Mouse (Mus musculus) R1 (cell line): ENCODE results near the gene Vmn2r86.
A peak's percentile ranks its signal among the peaks of the same experiment; 100 is the strongest.
"Not testable (repeated sequence)": the region's sequence is repeated elsewhere in the genome, so short reads cannot be mapped to it uniquely, and the experiment has no call there.

ENCODE experiments used
- DNase-seq: peaks from one replicate; pipeline ENCODE4 v3.0.0-alpha.2; 2018; ENCODE audit warnings: low read depth, low spot score

Gene Vmn2r86

DNA sequence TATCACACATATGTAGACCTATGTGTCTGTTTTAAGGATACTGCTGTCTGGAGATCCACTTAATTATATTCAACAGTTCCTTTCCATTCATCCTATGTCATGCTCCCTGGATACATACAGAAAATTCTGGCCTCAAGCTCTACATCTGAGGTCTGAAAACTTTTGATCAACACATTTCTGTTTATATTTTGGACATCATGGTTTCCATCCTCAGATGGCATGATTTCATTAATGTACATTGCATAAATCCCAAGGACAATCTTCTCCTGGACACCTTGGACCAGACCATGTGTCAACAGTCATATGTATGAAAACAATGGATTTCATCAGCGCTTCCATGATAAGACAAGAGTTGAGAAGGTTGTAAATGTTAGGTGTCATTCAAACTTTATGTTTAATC lies at the start of gene Vmn2r86:
Gene Vmn2r86 (minus strand): TSS at position 101 of the 400 bp plus-strand sequence.
- not testable (repeated sequence) for DNase-seq

DNA sequence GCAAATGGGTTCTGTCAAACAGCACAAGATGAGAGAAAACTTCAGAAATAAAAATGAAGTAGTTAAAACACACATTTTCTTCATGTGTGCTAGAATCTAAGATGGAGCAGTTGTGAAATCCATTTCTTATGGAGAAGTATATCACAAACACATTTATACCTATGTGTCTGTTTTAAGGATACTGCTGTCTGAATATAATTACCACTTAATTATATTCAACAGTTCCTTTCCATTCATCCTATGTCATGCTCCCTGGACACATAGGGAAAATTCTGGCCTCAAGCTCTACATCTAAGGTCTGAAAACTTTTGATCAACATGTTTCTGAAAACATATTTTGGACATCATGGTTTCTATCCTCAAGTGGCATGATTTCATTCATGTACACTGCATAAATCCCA lies 41.4 kb upstream of the Vmn2r86 start, which contains the start of gene Vmn2r87:
Gene Vmn2r87 (minus strand): TSS at position 101 of the 400 bp plus-strand sequence.
- no peak for DNase-seq

DNA sequence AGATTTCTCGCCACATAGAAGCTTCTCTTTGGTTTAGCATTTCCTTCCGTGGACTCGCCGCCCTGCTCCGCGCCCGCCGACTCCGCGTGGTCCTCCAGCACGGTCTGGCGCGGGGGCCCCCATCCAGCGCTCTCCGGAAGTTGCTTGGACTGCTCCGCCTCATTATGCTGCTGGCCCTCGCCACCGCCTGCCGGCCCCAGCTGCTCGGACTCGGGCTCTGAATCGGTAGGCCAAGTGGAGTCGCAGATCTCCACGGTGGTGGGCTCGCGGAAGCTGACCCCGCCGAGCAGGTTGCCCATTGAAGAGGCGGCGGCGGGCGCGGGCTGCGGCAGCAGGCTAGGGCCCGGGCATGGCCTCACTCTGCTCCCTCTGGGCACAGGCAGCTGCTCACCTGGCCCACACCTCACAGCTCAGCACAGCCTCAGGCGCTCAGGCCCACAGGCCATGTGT lies 14.5 kb upstream of the Vmn2r86 start:
- peak; percentile 60 for DNase-seq

DNA sequence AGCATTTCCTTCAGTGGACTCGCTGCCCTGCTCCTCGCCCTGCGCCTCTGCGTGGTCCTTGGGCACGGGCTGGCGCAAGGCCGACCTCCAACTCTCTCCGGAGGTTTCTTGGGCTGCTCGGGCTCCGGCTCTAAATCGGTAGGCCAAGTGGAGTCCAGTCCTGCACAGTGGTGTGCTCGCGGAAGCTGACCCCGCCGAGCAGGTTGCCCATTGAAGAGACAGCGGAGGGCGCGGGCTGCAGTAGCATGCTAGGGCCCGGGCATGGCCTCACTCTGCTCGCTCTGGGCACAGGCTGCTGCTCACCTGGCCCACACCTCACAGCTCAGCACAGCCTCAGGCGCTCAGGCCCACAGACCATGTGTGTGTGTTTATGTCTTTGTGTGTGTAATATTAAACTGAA lies 11.1 kb downstream of the Vmn2r86 start:
- DNase-seq: no peak

DNA sequence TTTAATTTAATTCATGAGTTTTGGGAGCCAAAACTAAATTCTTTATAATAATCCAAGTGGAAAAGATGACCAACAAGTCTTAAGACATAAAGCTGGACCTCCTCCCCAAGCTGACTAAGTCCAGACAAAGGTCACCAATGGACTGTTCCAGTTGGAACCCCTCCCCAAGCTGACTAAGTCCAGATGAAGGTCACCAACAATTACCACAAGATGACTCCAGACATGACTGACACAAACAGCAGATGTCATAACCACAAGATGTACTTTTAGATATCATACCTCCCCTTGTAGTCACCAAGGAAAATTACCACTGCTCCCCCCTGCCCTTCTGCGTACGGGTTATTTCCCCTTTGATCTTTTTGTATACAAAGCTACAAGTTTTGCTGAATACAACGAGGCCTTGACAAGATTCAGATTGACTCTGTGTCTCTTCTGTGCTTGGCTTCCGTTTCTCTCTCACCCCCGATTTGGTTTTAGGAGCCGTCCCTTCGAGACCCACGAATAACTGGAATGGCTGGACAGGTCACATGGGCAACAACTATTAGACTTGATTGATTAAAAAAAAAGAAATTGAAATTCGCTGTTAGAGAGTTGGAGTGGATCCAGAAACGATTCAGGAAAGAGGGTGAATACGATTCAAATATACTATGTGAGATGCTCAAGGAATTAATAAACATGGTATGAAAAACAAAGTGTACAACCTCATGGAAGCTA lies 21.5 kb downstream of the Vmn2r86 start:
- not testable (repeated sequence) for DNase-seq

DNA sequence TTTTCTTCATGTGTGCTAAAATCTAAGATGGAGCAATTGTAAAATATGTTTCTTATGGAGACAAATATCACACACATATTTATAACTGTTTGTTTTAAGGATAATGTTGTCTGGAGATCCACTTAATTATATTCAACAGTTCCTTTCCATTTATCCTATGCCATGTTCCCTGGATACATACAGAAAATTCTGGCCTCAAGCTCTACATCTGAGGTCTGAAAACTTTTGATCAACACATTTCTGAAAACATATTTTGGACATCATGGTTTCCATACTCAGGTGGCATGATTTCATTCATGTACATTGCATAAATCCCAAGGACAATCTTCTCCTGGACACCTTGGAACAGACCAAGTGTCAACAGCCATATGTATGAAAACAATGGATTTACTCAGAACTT lies 26.2 kb downstream of the Vmn2r86 start, which contains the start of gene Vmn2r85:
Gene Vmn2r85 (minus strand): TSS at position 101 of the 400 bp plus-strand sequence.
- not testable (repeated sequence) for DNase-seq

DNA sequence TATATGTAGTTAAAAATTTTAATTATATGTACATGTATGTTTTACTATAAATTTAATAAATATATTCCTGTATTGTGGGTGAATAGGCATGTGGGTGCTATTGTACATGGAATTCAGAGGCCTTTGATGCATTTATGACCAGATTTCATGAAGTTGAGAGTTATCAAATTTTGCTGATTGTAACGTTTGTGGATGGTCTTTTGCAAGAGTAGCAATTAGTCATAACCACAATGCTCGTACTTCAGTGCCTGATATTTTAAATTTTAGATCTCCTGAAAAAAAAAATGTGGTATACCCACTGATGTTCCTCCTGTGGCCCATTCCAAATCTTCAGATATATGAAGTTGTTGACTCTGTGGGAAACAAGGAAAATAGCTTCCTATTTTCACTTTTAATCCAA lies 33.5 kb downstream of the Vmn2r86 start:
- not testable (repeated sequence) for DNase-seq

DNA sequence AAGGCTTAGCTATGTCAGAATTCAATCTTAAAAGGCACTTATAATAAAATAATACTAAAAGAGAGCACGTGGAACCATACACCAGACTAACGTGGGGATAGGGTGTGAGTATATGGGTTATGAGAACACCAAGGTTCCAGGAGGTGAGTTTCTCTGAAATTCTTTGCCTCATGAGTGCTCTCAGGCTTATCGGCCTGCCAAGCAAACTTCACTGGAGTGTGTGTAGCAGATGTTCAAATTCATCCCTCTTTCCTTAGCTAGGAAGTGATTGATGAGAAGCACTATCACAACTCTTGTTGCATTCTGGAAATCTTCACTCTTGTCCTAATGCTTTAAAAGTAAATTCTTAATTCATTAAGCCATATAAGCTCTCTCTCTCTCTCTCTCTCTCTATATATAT lies 35.4 kb downstream of the Vmn2r86 start:
- DNase-seq: peak; percentile 81

DNA sequence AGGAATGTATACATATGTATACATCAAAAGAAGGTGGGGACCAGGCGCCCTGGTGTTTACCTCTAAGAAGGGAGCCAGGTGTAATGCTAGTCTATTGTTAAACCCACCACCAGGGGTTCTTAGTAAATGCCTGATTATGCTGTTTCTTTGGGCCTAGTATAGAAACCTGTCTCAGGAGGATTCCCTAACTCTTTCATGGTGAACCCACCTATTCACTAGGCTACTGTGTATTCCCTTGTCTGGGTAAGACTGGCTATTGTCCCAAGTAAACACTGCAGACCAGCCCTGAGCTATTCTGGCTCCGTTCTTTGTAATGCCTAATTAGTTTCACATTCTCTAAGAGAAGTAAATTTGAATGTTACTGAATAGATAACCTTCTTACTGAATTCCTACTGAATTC lies 35.9 kb downstream of the Vmn2r86 start:
- peak; percentile 99 for DNase-seq

DNA sequence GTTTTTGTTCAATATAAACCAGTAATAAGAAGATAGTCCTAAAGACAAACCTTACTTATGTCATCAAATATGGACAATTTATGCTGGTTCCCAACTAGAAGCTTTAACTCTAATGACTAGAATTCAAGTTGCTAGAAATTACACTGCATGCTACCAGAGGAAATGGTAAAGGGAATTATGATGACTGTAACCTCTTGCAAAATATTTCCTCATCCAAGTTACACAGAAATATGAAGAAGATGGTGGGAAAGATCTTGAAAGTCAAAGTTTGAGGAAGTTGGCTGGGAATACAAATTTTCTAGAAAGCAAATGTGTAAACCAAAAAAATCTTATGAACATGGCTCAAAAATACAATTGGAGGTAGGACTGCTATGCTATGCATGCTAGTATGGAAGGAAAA lies 39.5 kb downstream of the Vmn2r86 start:
- not testable (repeated sequence) for DNase-seq

DNA sequence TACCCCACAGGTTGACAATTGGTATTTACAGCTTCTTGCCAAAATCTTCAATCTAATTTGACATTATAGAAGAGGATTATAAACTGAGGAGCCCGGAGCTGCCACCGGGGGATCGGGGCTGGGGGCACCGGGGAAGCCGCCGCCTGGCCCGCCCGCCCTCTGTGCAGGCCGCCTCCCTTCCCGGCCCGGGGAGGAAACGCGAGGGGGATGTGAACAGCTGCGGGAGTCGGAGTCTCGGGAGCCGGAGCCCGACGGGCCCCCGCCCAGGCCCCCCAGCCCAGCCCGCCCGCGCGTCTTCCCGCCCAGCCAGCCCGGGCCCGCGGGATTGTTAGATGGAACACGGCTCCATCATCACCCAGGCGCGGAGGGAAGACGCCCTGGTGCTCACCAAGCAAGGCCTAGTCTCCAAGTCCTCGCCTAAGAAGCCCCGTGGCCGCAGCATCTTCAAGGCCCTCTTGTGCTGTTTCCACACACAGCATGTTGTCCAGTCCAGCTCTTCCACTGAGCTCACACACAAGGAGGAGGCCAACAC lies 43.6 kb downstream of the Vmn2r86 start:
- DNase-seq: peak; percentile 42

DNA sequence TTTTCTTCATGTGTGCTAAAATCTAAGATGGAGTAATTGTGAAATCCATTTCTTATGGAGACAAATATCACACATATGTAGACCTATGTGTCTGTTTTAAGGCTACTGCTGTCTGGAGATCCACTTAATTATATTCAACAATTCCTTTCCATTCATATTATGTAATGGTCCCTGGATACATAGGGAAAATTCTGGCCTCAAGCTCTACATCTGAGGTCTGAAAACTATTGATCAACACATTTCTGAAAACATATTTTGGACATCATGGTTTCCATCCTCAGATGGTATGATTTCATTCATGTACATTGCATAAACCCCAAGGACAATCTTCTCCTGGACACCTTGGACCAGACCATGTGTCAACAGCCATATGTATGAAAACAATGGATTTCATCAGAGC lies 61.6 kb downstream of the Vmn2r86 start, which contains the start of gene Vmn2r84:
Gene Vmn2r84 (minus strand): TSS at position 101 of the 400 bp plus-strand sequence.
- DNase-seq: no peak
